Mouse (Mus musculus) forelimb bud, embryonic 11.5 days (tissue): ENCODE results near the gene Rufy1.
A peak's percentile ranks its signal among the peaks of the same experiment; 100 is the strongest.

Experiments used
- DNase-seq: peaks from one replicate; pipeline ENCODE4 v3.0.0-alpha.2; 2012; ENCODE audit warnings: low read depth, low spot score

Rufy1 gene

GRCm38 (mm10) chr11:50426056-50426455 is 4.9 kb downstream of the Rufy1 start:
- no peak for DNase-seq

GRCm38 (mm10) chr11:50421934-50422780 is 8.8 kb downstream of the Rufy1 start:
- peak; percentile 92 for DNase-seq

- DNase-seq = peak; percentile 9
Observed at GRCm38 (mm10) chr11:50421461-50421860, 9.5 kb downstream of the Rufy1 start.

- DNase-seq = no peak
Observed at GRCm38 (mm10) chr11:50417856-50418255, 13.1 kb downstream of the Rufy1 start.

GRCm38 (mm10) chr11:50415563-50416241 is 15.2 kb downstream of the Rufy1 start:
- no peak for DNase-seq

- no peak for DNase-seq
Observed at GRCm38 (mm10) chr11:50407235-50407634, 23.7 kb downstream of the Rufy1 start.

- no peak for DNase-seq
Observed at GRCm38 (mm10) chr11:50403367-50404014, 27.4 kb downstream of the Rufy1 start.

GRCm38 (mm10) chr11:50402481-50402880 is 28.4 kb downstream of the Rufy1 start:
- no peak for DNase-seq

GRCm38 (mm10) chr11:50398803-50399202 is 32.1 kb downstream of the Rufy1 start:
- DNase-seq = no peak

GRCm38 (mm10) chr11:50397316-50397715 is 33.6 kb downstream of the Rufy1 start:
- DNase-seq = no peak

- no peak for DNase-seq
Observed at GRCm38 (mm10) chr11:50396766-50397307, 34.1 kb downstream of the Rufy1 start.

GRCm38 (mm10) chr11:50394731-50395130 is 36.2 kb downstream of the Rufy1 start:
- DNase-seq = no peak

- no peak for DNase-seq
Observed at GRCm38 (mm10) chr11:50393306-50393705, 37.6 kb downstream of the Rufy1 start.

GRCm38 (mm10) chr11:50391272-50391960 is 39.5 kb downstream of the Rufy1 start:
- no peak for DNase-seq

GRCm38 (mm10) chr11:50389616-50390015 is 41.3 kb downstream of the Rufy1 start:
- DNase-seq = no peak

- DNase-seq = no peak
Observed at GRCm38 (mm10) chr11:50389011-50389410, 41.9 kb downstream of the Rufy1 start.

GRCm38 (mm10) chr11:50388217-50388929 is 42.6 kb downstream of the Rufy1 start:
- no peak for DNase-seq

- DNase-seq = no peak
Observed at GRCm38 (mm10) chr11:50387697-50388096, 43.2 kb downstream of the Rufy1 start.

GRCm38 (mm10) chr11:50387167-50387679 is 43.7 kb downstream of the Rufy1 start:
- no peak for DNase-seq

GRCm38 (mm10) chr11:50381311-50381710 is 49.6 kb downstream of the Rufy1 start:
- DNase-seq = no peak
